Mouse (Mus musculus) kidney, postnatal 0 days (tissue): ENCODE data around the gene Cracr2b. TPM values are rescaled to one million over a fixed set of nuclear protein-coding genes. Genes with fewer than 3 reads are reported as not detected.

Experiments
- ATAC-seq: fragments of 200-750 bp; cut with Nextera tagmentation; replicated peaks from 2 replicates; pipeline ENCODE4 v1.8.0; 2017; ENCODE audit warnings: low read depth, moderate number of reproducible peaks, moderate TSS enrichment, moderate library complexity; ENCODE audit not compliant: low FRiP score
- DNase-seq: peaks from one replicate; pipeline ENCODE4 v3.0.0-alpha.2; 2016; ENCODE audit warnings: low spot score
- H3K27ac ChIP-seq: fragments of 300-500 bp; sonication (generic); 2 replicates; pipeline ENCODE4 v1.5.1; 2014; ENCODE audit warnings: mild to moderate bottlenecking
- H3K27me3 ChIP-seq: fragments of 300-500 bp; sonication (generic); 2 replicates; pipeline ENCODE4 v1.6.1; 2014; ENCODE audit warnings: low read length, mixed read lengths; ENCODE audit not compliant: insufficient read depth
- H3K36me3 ChIP-seq: fragments of 300-500 bp; sonication (generic); 2 replicates; pipeline ENCODE4 v1.6.1; 2014; ENCODE audit warnings: low read length, mixed read lengths; ENCODE audit not compliant: insufficient read depth
- H3K4me1 ChIP-seq: fragments of 300-500 bp; sonication (generic); replicated peaks from 2 replicates; pipeline ENCODE4 v1.6.1; 2014; ENCODE audit warnings: antibody characterized with exemption, low read length, mixed read lengths; ENCODE audit not compliant: insufficient read depth
- H3K4me2 ChIP-seq: fragments of 300-500 bp; sonication (generic); 2 replicates; pipeline ENCODE4 v1.6.1; 2014; ENCODE audit warnings: mild to moderate bottlenecking, low read length, moderate library complexity, mixed read lengths
- H3K4me3 ChIP-seq: fragments of 300-500 bp; sonication (generic); replicated peaks from 2 replicates; pipeline ENCODE4 v1.5.1; 2014; ENCODE audit warnings: low read depth, low read length
- H3K9ac ChIP-seq: fragments of 300-500 bp; sonication (generic); 2 replicates; pipeline ENCODE4 v1.6.1; 2014; ENCODE audit warnings: low read depth, low read length
- H3K9me3 ChIP-seq: fragments of 300-500 bp; sonication (generic); replicated peaks from 2 replicates; pipeline ENCODE4 v1.6.1; 2016; ENCODE audit warnings: low read length, inconsistent platforms, mixed read lengths
- CTCF ChIP-seq: IDR thresholded peaks from 2 replicates; pipeline ENCODE4 v1.5.1; 2016; ENCODE audit warnings: antibody characterized with exemption, low read depth, mild to moderate bottlenecking, moderate library complexity
- WGBS: fragments of 180-500 bp; shearing (Covaris S2); extraction: QIAGEN DNeasy Blood & Tissue Kit; methylation state at CpG from one replicate; pipeline ENCODE4 v1.1.7; 2014; 5-methylcytosine and 5-hydroxymethylcytosine counted together
- polyA plus RNA-seq: library from polyadenylated mRNA; unstranded; fragments of >200 nt; fragmentation: Nextera tagmentation; extraction: Ambion mirVana; gene quantifications from 2 replicates; pipeline ENCODE4 v1.2.1, GENCODE M21; 2015

Gene Cracr2b
- polyA plus RNA-seq, 1 experiment from 2014 or later: 16.1 TPM

DNA sequence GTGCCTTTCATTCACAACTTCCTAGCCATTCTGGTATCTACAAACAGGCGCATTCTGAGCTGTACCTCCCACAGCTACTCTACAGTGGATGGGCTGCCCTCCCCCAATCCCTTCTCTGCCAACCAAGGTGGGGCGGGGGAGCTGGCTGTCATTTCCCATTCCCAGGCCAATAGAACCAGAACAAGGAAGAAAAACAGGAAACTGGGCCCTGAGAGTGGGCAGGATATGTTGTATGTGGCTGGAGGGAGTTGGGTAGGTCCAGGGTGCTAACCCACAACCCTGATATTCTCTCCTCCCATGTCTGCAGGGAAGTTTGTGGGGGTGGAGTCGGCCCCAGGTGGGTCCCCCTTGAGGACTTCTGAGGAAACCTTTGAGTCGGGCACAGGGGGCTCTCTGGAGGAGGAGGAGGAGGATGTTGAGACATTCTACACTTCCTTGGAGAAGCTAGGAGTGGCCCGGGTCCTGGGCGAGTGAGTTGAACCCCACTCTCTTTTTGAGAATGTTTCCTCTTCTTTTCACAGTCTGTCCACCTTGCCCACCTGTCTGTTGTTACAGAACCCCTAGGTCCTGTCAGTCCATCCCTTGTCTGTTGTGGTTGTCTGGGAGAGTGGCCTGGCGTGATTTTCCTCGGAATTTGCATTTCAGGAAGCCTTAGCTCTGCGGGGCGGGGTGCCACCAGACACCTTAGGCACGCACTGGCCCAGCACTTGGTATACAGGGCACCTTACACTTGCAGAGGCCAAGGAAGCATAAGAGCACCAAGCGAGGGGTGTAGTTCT, 3.1 kb downstream of the Cracr2b start:
- no peak for TF ChIP-seq CTCF
- peaks cover 48% of the 10 kb centered on the region for H3K4me1 ChIP-seq

DNA sequence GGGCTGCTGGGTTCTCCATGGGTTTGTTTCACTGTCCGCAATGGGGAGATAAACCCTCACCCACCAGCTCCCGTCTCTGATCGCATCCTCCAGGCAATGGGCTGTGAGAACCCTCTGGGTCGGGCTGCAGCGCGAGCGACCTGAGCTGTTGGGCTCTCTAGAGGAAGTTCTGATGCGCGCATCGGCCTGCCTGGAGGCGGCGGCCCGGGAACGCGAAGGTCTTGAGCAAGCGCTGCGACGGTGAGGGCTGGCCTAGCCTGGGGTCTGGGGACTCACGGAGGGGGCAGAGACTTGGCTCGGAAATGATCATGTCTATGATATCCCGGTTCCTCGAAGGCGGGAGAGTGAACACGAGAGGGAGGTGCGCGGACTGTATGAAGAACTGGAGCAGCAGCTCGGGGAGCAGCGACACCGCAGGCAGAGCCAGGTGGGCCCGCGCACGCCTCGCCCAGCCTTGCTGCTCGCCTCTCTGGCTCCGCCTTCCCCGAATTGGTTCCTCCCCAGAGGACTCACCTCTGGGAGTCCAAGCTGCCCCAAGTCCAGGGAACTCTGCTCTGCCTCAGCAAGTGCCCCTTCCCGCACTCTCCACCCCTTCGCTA, 3.8 kb downstream of the Cracr2b start:
- DNase-seq (no peak), ATAC-seq (no peak)
- H3K4me1 ChIP-seq: peaks cover 55% of the 10 kb centered on the region
- no peaks in the 10 kb centered on the region for H3K27me3 ChIP-seq
- H3K9me3 ChIP-seq: no peaks in the 10 kb centered on the region
- peak overlapping the region; percentile 26; the same call in 1 of the 2 replicates for H3K27ac ChIP-seq
- H3K9ac ChIP-seq: peak overlapping the region; percentile 32; the same call in 1 of the 2 replicates
- peak overlapping the region; percentile 12; the same call in 1 of the 2 replicates for H3K4me3 ChIP-seq
- 13% methylated on average over 36 of the region's 38 CpGs for WGBS
- peak overlapping the region; percentile 50 for H3K4me2 ChIP-seq
- TF ChIP-seq CTCF: peak; percentile 11; the same call in 1 of the 2 replicates
- peaks cover 2% of the 10 kb centered on the region; the same call in 1 of the 2 replicates for H3K36me3 ChIP-seq

More for the DNA sequence above, 3.1 kb downstream of the Cracr2b start:
- Histone ChIP-seq H3K4me3 (peak overlapping the region; percentile 12; the same call in 1 of the 2 replicates), H3K27me3 (no peaks in the 10 kb centered on the region), H3K36me3 (peaks cover 2% of the 10 kb centered on the region; the same call in 1 of the 2 replicates), H3K9me3 (no peaks in the 10 kb centered on the region), H3K4me2 (peak overlapping the region; percentile 50), H3K27ac (peak overlapping the region; percentile 26; the same call in 1 of the 2 replicates), H3K9ac (peak overlapping the region; percentile 32; the same call in 1 of the 2 replicates)
- no peak for ATAC-seq
- peak; percentile 66 for DNase-seq
- 36% methylated on average over 12 of the region's 12 CpGs for WGBS

DNA sequence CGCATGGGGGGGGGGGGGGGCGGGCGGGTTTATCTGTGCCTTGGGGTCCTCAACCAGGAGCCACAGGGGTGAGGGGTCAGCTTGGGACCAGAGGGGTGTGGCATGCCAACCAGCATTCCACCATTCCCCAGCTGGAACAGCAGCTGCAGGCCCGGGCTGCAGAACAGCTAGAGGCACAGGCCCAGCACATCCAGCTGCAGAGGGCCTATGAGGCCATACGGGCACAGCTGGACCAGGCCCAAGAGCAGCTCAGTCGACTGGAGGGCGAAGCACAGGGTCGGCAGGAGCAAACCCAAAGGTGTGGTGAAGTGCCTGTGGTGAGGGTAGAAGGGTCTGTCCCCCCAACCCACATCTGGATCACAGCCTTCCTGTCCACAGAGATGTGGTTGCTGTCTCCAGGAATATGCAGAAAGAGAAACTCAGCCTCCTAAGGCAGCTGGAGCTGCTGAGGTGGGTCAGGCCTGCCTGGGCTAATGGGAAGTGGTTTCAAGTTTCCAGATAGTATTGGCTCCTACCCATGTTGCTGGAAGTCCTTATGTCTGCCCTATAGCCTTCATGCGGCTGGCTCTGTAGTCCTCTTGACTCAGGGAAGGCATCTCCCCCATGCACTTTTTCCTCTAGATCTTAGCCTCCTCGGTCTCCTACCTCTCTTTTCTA, 4.6 kb downstream of the Cracr2b start:
- TF ChIP-seq CTCF: no peak
- H3K4me2 ChIP-seq: peak overlapping the region; percentile 50; the same call in 1 of the 2 replicates
- ATAC-seq: no peak
- H3K27me3 ChIP-seq: no peaks in the 10 kb centered on the region
- no peak overlapping the region for H3K27ac ChIP-seq
- no peak overlapping the region for H3K9ac ChIP-seq
- WGBS: 52% methylated on average over 8 of the region's 10 CpGs
- peaks cover 63% of the 10 kb centered on the region for H3K4me1 ChIP-seq
- no peaks in the 10 kb centered on the region for H3K9me3 ChIP-seq
- H3K4me3 ChIP-seq: 0 out of 2 replicates have a peak overlapping the region, but pooled peaks have one; percentile 12
- no peak for DNase-seq
- peaks cover 10% of the 10 kb centered on the region for H3K36me3 ChIP-seq

DNA sequence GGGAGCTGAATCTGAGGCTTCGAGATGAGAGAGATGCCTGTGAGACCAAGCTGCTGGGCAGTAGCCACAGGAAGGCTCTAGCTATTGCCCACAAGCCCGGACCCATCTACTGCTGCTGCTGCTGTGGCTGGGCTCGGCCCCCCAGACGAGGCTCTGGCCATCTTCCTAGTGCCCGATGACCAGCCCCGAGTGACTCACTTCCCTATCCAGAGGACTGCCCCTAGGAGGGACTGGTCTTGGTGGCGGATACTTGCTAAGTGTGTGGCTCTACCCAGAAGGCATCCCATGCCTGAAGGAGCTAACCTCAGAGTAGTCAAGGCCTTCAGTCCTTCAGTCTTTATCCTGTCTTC, 5.1 kb downstream of the Cracr2b start:
- ATAC-seq (no peak), DNase-seq (no peak)
- no peak overlapping the region for H3K4me3 ChIP-seq
- WGBS: 67% methylated on average over 7 of the region's 7 CpGs
- no peaks in the 10 kb centered on the region for H3K9me3 ChIP-seq
- H3K36me3 ChIP-seq: peaks cover 15% of the 10 kb centered on the region
- H3K27ac ChIP-seq: no peak overlapping the region
- TF ChIP-seq CTCF: no peak
- H3K4me2 ChIP-seq: no peak overlapping the region
- peaks cover 64% of the 10 kb centered on the region for H3K4me1 ChIP-seq
- H3K9ac ChIP-seq: no peak overlapping the region
- H3K27me3 ChIP-seq: no peaks in the 10 kb centered on the region

GRCm38 (mm10) chr7:141466607-141467148, 5.8 kb downstream of the Cracr2b start:
- Histone ChIP-seq H3K27ac (peak overlapping the region; percentile 96), H3K9me3 (no peaks in the 10 kb centered on the region), H3K4me1 (peaks cover 63% of the 10 kb centered on the region), H3K9ac (peak overlapping the region; percentile 80), H3K4me2 (peak overlapping the region; percentile 85), H3K36me3 (peaks cover 20% of the 10 kb centered on the region), H3K27me3 (no peaks in the 10 kb centered on the region), H3K4me3 (peak overlapping the region; percentile 66)
- DNase-seq (no peak), ATAC-seq (peak; percentile 0; the same call in 1 of the 2 replicates)
- 48% methylated on average over 10 of the region's 10 CpGs for WGBS
- no peak for TF ChIP-seq CTCF
